Mouse (Mus musculus): ENCODE measurements around the gene Ncf1. TPM values are rescaled to one million over a fixed set of nuclear protein-coding genes. Genes with fewer than 3 reads are reported as not detected.

Ncf1 gene
- polyA plus RNA-seq, 1 experiment from 2014 or later: 12.3 TPM

DNA sequence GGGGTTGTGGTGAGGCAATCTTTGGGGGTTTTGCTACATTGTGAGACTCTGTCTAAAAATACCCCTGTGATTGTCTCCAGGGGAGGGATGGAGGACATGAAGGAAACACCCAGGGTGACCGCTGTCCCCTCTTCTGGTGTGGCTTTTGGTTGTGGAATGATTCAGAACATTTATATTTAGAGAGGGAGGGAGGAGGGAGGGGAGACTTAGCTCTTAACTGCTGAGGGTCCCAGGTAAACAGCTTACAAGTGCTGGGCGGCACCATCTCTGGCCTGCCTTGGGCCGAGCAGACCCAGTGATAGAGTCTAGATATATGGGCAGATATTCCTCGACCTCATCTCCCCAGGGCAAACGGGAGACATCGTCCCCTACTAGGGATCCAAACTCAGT, 1.2 kb downstream of the Ncf1 start:
- no peak overlapping the region for H3K4me2 ChIP-seq
- H3K27ac ChIP-seq: peak overlapping the region; percentile 54; the same call in 1 of the 2 replicates
- WGBS: 79% methylated on average over 6 of the region's 6 CpGs
- no peaks in the 10 kb centered on the region for H3K27me3 ChIP-seq
- no peak for ATAC-seq (ENCODE audit: insufficient number of reproducible peaks, low FRiP score, low TSS enrichment, low read depth)
- H3K4me1 ChIP-seq: peaks cover 34% of the 10 kb centered on the region
- no peak overlapping the region for H3K4me3 ChIP-seq
- H3K9me3 ChIP-seq: no peaks in the 10 kb centered on the region
- no peaks in the 10 kb centered on the region for H3K36me3 ChIP-seq
- H3K9ac ChIP-seq: no peak overlapping the region

GRCm38 (mm10) chr5:134227574-134228248, 1.7 kb downstream of the Ncf1 start:
- Histone ChIP-seq H3K4me3 (no peak overlapping the region), H3K4me1 (peaks cover 29% of the 10 kb centered on the region), H3K36me3 (no peaks in the 10 kb centered on the region), H3K4me2 (no peak overlapping the region), H3K27me3 (peaks cover 2% of the 10 kb centered on the region), H3K9me3 (no peaks in the 10 kb centered on the region), H3K9ac (no peak overlapping the region), H3K27ac (peak overlapping the region; percentile 43; the same call in 1 of the 2 replicates)
- 33% methylated on average over 11 of the region's 11 CpGs for WGBS
- no peak for ATAC-seq (ENCODE audit: insufficient number of reproducible peaks, low FRiP score, low TSS enrichment, low read depth)

DNA sequence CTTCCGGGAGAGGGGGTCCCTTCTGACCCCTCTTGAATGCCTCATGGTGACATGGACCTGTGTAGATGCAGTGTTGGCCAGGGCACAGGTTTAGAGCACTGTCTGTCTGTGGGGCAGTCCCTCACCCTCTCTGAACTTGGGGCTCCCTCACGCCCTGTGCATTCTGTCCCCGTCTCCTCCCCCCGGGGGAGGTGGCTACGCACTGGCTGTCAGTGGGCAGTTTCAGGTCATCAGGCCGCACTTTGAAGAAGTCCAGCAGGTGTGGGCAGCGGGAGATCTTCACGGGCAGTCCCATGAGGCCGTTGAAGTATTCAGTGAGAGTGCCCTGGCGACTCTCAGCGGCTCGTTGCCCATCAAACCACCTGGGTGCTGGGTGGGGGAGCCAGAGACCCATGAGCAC, 2.5 kb downstream of the Ncf1 start:
- no peak overlapping the region for H3K9ac ChIP-seq
- peaks cover 9% of the 10 kb centered on the region for H3K27me3 ChIP-seq
- no peak for ATAC-seq (ENCODE audit: insufficient number of reproducible peaks, low FRiP score, low TSS enrichment, low read depth)
- H3K36me3 ChIP-seq: no peaks in the 10 kb centered on the region
- H3K4me3 ChIP-seq: no peak overlapping the region
- no peak overlapping the region for H3K4me2 ChIP-seq
- peaks cover 24% of the 10 kb centered on the region for H3K4me1 ChIP-seq
- WGBS: 56% methylated on average over 12 of the region's 12 CpGs
- H3K27ac ChIP-seq: peak overlapping the region; percentile 43; the same call in 1 of the 2 replicates
- no peaks in the 10 kb centered on the region for H3K9me3 ChIP-seq

DNA sequence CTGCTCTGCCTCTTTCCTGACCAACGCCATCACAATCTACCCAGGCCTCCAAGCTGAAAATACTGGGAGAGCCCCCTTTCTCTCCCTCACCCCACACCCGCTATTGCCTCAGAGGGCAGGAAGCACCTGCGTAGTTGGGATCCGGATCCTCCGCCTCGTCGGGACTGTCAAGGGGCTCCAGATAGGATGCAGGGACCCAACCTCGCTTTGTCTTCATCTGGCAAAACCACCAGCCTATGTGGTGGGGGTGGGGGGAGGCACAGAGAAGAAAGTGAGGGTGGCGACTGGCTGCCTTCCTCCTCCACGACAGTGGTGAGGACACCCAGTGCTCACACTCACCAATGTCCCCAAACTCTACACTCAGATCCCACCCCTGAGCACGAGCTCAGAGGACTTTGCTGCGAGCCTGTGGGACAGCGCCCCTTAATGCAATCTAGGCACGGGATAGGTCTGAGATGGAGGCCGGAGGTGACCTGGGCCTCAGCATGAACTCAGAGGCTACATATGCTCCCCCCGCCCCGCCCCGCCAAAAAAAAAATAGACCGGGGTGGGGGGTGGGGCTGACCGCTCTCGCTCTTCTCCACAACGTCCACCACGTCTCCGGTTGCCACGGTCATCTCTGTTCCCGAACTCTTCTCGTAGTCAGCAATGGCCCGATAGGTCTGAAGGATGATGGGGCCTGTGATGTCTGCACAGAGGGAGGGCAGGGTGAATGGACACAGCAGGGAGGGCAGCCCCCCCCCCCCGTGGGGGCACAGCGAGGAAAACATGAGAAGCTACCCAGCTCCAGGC, 4.1 kb downstream of the Ncf1 start:
- H3K4me1 ChIP-seq: peaks cover 30% of the 10 kb centered on the region
- H3K9ac ChIP-seq: no peak overlapping the region
- no peak for ATAC-seq (ENCODE audit: insufficient number of reproducible peaks, low FRiP score, low TSS enrichment, low read depth)
- 77% methylated on average over 30 of the region's 30 CpGs for WGBS
- H3K27ac ChIP-seq: no peak overlapping the region
- no peak overlapping the region for H3K4me2 ChIP-seq
- no peak overlapping the region for H3K4me3 ChIP-seq
- no peaks in the 10 kb centered on the region for H3K36me3 ChIP-seq
- no peaks in the 10 kb centered on the region for H3K9me3 ChIP-seq
- H3K27me3 ChIP-seq: peaks cover 11% of the 10 kb centered on the region

DNA sequence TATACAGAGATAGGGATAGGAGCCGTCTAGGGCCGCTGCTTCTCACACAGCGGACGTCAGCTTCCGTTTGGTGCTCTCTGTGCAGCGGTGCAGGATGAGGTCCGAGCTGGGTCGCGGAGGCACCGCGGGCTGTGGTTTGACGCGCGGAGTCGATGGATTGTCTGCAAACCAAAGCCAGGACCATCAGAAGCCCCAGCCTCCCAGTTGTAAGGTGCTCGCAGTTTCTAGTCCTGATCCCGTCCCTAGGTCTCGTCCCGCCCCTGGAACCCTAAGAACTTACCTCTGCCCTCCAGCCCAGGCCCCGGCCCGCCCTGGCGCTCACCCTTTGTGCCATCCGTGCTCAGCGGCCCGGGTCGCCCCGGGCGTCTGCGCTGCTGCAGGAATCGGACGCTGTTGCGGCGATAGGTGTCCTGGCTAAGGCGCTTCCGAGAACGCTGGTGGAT, 7.7 kb downstream of the Ncf1 start:
- H3K27me3 ChIP-seq: peaks cover 11% of the 10 kb centered on the region
- no peak overlapping the region for H3K27ac ChIP-seq
- H3K9me3 ChIP-seq: no peaks in the 10 kb centered on the region
- 4% methylated on average over 36 of the region's 36 CpGs for WGBS
- H3K36me3 ChIP-seq: peaks cover 9% of the 10 kb centered on the region
- ATAC-seq (ENCODE audit: insufficient number of reproducible peaks, low FRiP score, low TSS enrichment, low read depth): no peak
- peaks cover 22% of the 10 kb centered on the region for H3K4me1 ChIP-seq
- peak overlapping the region; percentile 21; the same call in 1 of the 2 replicates for H3K9ac ChIP-seq
- peak overlapping the region; percentile 29 for H3K4me3 ChIP-seq
- peak overlapping the region; percentile 50 for H3K4me2 ChIP-seq

DNA sequence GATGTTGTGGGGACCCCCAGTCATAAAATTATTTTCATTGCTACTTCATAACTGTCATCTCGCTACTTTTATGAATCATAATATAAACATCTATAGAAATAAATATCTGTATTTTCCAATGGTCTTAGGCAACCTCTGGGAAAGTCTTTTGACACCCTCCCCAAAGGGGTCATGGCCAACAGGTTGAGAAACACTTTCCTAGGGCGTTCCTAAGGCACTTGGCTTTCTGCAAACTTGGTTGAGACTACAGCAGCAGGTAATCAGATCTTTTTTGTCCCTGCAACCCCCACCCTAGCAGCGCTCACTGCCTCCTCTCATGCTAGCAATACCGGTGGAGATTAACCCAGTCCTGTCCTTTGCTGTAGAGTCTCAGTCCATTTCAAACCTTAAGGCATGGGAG, 8.1 kb downstream of the Ncf1 start:
- peaks cover 17% of the 10 kb centered on the region for H3K4me1 ChIP-seq
- peaks cover 14% of the 10 kb centered on the region for H3K36me3 ChIP-seq
- ATAC-seq (ENCODE audit: insufficient number of reproducible peaks, low FRiP score, low TSS enrichment, low read depth): no peak
- peaks cover 11% of the 10 kb centered on the region for H3K27me3 ChIP-seq
- no peak overlapping the region for H3K27ac ChIP-seq
- H3K4me3 ChIP-seq: 0 out of 2 replicates have a peak overlapping the region, but pooled peaks have one; percentile 29
- 40% methylated on average over 4 of the region's 4 CpGs for WGBS
- H3K4me2 ChIP-seq: peak overlapping the region; percentile 50
- no peaks in the 10 kb centered on the region for H3K9me3 ChIP-seq
- no peak overlapping the region for H3K9ac ChIP-seq

DNA sequence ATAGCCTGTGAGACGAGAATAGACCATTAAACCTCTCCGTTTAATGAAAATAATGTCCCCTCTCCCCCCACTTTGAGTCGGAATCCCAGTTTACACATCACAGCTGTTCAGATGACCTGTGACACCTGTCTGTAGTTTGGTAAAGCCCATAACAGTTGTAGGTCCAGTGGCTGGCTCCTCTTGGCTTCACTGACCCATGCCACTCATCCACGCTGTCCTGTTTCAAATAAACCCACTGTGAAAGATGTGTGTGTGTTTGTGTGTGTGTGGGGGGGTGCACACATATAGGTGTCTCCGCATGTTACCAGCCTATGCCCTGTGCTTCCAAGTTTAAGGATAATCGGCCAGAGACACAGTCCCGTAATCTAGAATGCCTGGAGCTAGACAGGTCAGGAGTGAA, 11.5 kb downstream of the Ncf1 start:
- H3K9me3 ChIP-seq: no peaks in the 10 kb centered on the region
- H3K4me2 ChIP-seq: no peak overlapping the region
- H3K27ac ChIP-seq: no peak overlapping the region
- peaks cover 17% of the 10 kb centered on the region for H3K4me1 ChIP-seq
- ATAC-seq (ENCODE audit: insufficient number of reproducible peaks, low FRiP score, low TSS enrichment, low read depth): no peak
- 90% methylated on average over 7 of the region's 7 CpGs for WGBS
- H3K4me3 ChIP-seq: no peak overlapping the region
- peaks cover 25% of the 10 kb centered on the region for H3K36me3 ChIP-seq
- peaks cover 11% of the 10 kb centered on the region for H3K27me3 ChIP-seq
- no peak overlapping the region for H3K9ac ChIP-seq

DNA sequence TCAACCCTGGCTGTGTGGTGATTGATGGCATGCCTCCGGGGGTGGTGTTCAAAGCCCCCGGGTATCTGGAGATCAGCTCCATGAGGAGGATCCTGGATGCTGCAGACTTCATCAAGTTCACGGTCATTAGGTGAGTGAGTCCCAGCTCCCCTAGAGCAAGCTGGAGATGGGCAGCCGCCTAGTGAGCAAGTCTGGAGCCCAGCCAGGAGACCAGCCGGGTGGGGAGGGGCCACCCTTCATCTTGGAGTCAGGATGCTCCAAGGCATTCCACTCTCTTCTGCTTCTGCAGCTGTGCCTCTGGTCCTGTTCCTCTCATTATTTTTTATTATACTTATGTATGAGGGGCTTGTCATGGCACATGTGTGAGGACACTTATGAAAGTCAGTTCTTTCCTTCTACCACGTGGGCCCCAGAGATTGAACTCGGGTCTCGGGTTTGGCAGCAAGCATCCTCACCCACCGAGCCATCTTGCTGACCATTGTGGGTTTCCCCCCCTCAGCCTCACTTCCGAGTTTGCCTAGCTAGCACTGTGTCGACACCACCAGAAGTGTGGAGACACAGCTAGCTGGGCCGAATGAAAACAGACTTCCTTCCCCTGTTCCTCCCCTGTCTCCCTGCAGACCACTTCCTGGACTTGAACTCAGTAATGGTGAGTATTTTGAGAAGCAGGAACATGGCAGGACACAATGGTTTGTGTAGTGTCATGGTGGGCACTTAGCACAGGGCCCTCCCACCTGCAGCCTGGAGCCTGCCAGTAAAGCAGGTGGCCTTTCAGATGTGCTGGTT, 15.2 kb downstream of the Ncf1 start:
- H3K9me3 ChIP-seq: no peaks in the 10 kb centered on the region
- H3K4me3 ChIP-seq: no peak overlapping the region
- 51% methylated on average over 12 of the region's 12 CpGs for WGBS
- no peak overlapping the region for H3K9ac ChIP-seq
- no peaks in the 10 kb centered on the region for H3K27me3 ChIP-seq
- H3K27ac ChIP-seq: no peak overlapping the region
- no peak overlapping the region for H3K4me2 ChIP-seq
- no peak for ATAC-seq (ENCODE audit: insufficient number of reproducible peaks, low FRiP score, low TSS enrichment, low read depth)
- peaks cover 8% of the 10 kb centered on the region; the same call in 1 of the 2 replicates for H3K4me1 ChIP-seq
- H3K36me3 ChIP-seq: peaks cover 38% of the 10 kb centered on the region

DNA sequence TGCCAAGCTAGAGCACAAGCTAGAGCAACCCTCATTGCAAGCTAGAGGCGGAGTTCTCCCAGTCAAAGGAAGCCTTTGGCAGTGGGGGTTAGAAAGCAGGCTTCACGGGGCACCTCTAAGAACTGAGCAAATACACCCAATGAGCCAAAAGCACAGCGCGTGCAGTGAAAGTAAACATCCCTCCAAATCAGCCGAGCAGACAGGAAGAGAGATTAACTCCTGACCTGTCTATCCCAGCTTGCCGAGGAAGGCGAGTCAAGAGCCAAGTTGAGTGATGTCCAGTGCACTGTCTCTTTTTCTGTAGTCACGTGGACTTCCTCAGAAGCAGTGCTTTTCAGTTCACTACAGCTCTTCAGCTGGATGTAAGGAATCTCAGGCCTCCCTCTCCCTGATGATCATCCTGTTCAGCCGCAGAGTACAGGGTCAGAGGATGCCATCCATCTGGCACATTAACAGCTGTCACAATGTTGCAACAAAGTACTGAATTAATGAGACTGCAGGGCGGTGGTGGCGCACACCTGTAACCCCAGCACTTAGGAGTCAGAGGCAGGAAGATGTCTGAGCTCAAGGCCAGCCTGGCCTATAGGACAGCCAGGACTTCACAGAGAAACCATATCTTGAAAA, 19.4 kb downstream of the Ncf1 start:
- no peak overlapping the region for H3K4me2 ChIP-seq
- WGBS: 51% methylated on average over 11 of the region's 11 CpGs
- H3K27ac ChIP-seq: no peak overlapping the region

GRCm38 (mm10) chr5:134206721-134207120, 22.7 kb downstream of the Ncf1 start:
- no peaks in the 10 kb centered on the region for H3K27me3 ChIP-seq
- H3K4me3 ChIP-seq: no peak overlapping the region
- no peak overlapping the region for H3K9ac ChIP-seq
- 73% methylated on average over 10 of the region's 10 CpGs for WGBS
- ATAC-seq (ENCODE audit: insufficient number of reproducible peaks, low FRiP score, low TSS enrichment, low read depth): no peak
- peaks cover 41% of the 10 kb centered on the region for H3K36me3 ChIP-seq
- H3K9me3 ChIP-seq: no peaks in the 10 kb centered on the region
- no peak overlapping the region for H3K27ac ChIP-seq
- H3K4me2 ChIP-seq: no peak overlapping the region
- H3K4me1 ChIP-seq: no peaks in the 10 kb centered on the region

More for the DNA sequence above, 19.4 kb downstream of the Ncf1 start:
- H3K36me3 ChIP-seq: peaks cover 29% of the 10 kb centered on the region
- ATAC-seq (ENCODE audit: insufficient number of reproducible peaks, low FRiP score, low TSS enrichment, low read depth): no peak
- H3K4me3 ChIP-seq: no peak overlapping the region
- H3K27me3 ChIP-seq: no peaks in the 10 kb centered on the region
- H3K9ac ChIP-seq: no peak overlapping the region
- H3K4me1 ChIP-seq: peaks cover 8% of the 10 kb centered on the region; the same call in 1 of the 2 replicates
- no peaks in the 10 kb centered on the region for H3K9me3 ChIP-seq

GRCm38 (mm10) chr5:134193664-134194063, 35.8 kb downstream of the Ncf1 start:
- Histone ChIP-seq H3K4me2 (no peak overlapping the region), H3K4me1 (no peaks in the 10 kb centered on the region), H3K4me3 (no peak overlapping the region), H3K9me3 (no peaks in the 10 kb centered on the region), H3K9ac (no peak overlapping the region), H3K27me3 (no peaks in the 10 kb centered on the region), H3K36me3 (peaks cover 45% of the 10 kb centered on the region), H3K27ac (no peak overlapping the region)
- WGBS: 82% methylated on average over 8 of the region's 8 CpGs
- ATAC-seq (ENCODE audit: insufficient number of reproducible peaks, low FRiP score, low TSS enrichment, low read depth): no peak

Data from limb, embryonic 15.5 days (tissue).